Mouse (Mus musculus) megakaryocyte-erythroid progenitor cell, adult 5-6 weeks (primary cell): ENCODE measurements around the gene Cavin2. TPM values are rescaled to one million over a fixed set of nuclear protein-coding genes. Genes with fewer than 3 reads are reported as not detected.

Experiments used
- ATAC-seq: replicated peaks from 2 replicates; pipeline ENCODE4 v1.8.0; 2016; ENCODE audit warnings: mild to moderate bottlenecking, inconsistent platforms; ENCODE audit not compliant: severe bottlenecking, poor library complexity, low FRiP score, low TSS enrichment
- total RNA-seq, 2 experiments: library from RNA; stranded (forward) in 1 of 2; stranded (reverse) in 1 of 2; fragments of 200-1000, 215-1000 nt in 1 of 2; fragments of >200 nt in 1 of 2; fragmentation: Nextera tagmentation in 1 of 2; gene quantifications; 2 replicates each; pipeline ENCODE4 v1.2.3; 2014 to 2017

The Cavin2 gene
- 0.70 and 1.1 TPM in 2 replicates for total RNA-seq (2014; fragmentation: Nextera tagmentation)
- total RNA-seq (2017) = 7.1 and 19.1 TPM in 2 replicates

GRCm38 (mm10) chr1:51288755-51289619 lies at the start of gene Cavin2:
Gene Cavin2, plus strand, starts transcription at chr1:51289126.
- ATAC-seq = 0 out of 2 replicates have a peak, but pooled peaks have one; percentile 50

- no peak for ATAC-seq
Measured at GRCm38 (mm10) chr1:51241311-51241986, 47.5 kb upstream of the Cavin2 start.

- ATAC-seq = no peak
Measured at GRCm38 (mm10) chr1:51243294-51243693, 45.6 kb upstream of the Cavin2 start.

- no peak for ATAC-seq
Measured at GRCm38 (mm10) chr1:51243869-51244268, 45.1 kb upstream of the Cavin2 start.

GRCm38 (mm10) chr1:51245381-51245780 lies 43.5 kb upstream of the Cavin2 start:
- ATAC-seq = no peak

GRCm38 (mm10) chr1:51250302-51250701 lies 38.6 kb upstream of the Cavin2 start:
- ATAC-seq = no peak

GRCm38 (mm10) chr1:51265118-51265800 lies 23.7 kb upstream of the Cavin2 start:
- ATAC-seq = no peak

- ATAC-seq = no peak
Measured at GRCm38 (mm10) chr1:51265926-51266325, 23.0 kb upstream of the Cavin2 start.

GRCm38 (mm10) chr1:51267125-51267524 lies 21.8 kb upstream of the Cavin2 start:
- ATAC-seq = no peak

GRCm38 (mm10) chr1:51268225-51268624 lies 20.7 kb upstream of the Cavin2 start:
- no peak for ATAC-seq

GRCm38 (mm10) chr1:51270196-51270935 lies 18.6 kb upstream of the Cavin2 start:
- no peak for ATAC-seq

- ATAC-seq = no peak
Measured at GRCm38 (mm10) chr1:51271845-51272244, 17.1 kb upstream of the Cavin2 start.

- ATAC-seq = no peak
Measured at GRCm38 (mm10) chr1:51272583-51273201, 16.2 kb upstream of the Cavin2 start.

- ATAC-seq = no peak
Measured at GRCm38 (mm10) chr1:51277879-51278567, 10.9 kb upstream of the Cavin2 start.

- no peak for ATAC-seq
Measured at GRCm38 (mm10) chr1:51288201-51288600, 725 bp upstream of the Cavin2 start.

GRCm38 (mm10) chr1:51289620-51290445 lies 907 bp downstream of the Cavin2 start:
- ATAC-seq = no peak

GRCm38 (mm10) chr1:51290634-51291033 lies 1.7 kb downstream of the Cavin2 start:
- ATAC-seq = no peak

GRCm38 (mm10) chr1:51292348-51292747 lies 3.4 kb downstream of the Cavin2 start:
- ATAC-seq = no peak
